Mouse (Mus musculus) heart, embryonic 13.5 days (tissue): Measurements from ENCODE around the gene Lrrfip2. TPM values are rescaled to one million over a fixed set of nuclear protein-coding genes. Genes with fewer than 3 reads are reported as not detected.

Experiments used
- ATAC-seq: fragments of 200-750 bp; cut with Nextera tagmentation; 2 replicates; pipeline ENCODE4 v1.8.0; 2017; ENCODE audit warnings: moderate TSS enrichment; ENCODE audit not compliant: insufficient number of reproducible peaks, low FRiP score, low TSS enrichment; ENCODE audit errors: extremely low read depth
- H3K27ac ChIP-seq: fragments of 300-500 bp; sonication (generic); replicated peaks from 2 replicates; pipeline ENCODE4 v1.5.1; 2015; ENCODE audit warnings: moderate library complexity, mild to moderate bottlenecking, inconsistent platforms
- H3K27me3 ChIP-seq: fragments of 300-500 bp; sonication (generic); replicated peaks from 2 replicates; pipeline ENCODE4 v1.6.1; 2015; ENCODE audit warnings: mild to moderate bottlenecking, inconsistent platforms
- H3K36me3 ChIP-seq: fragments of 300-500 bp; sonication (generic); 2 replicates; pipeline ENCODE4 v1.6.1; 2015; ENCODE audit warnings: mild to moderate bottlenecking, inconsistent platforms
- H3K4me1 ChIP-seq: fragments of 300-500 bp; sonication (generic); 2 replicates; pipeline ENCODE4 v1.6.1; 2015; ENCODE audit warnings: inconsistent platforms
- H3K4me2 ChIP-seq: fragments of 300-500 bp; sonication (generic); 2 replicates; pipeline ENCODE4 v1.6.1; 2015; ENCODE audit warnings: inconsistent platforms, mild to moderate bottlenecking, moderate library complexity
- H3K4me3 ChIP-seq: fragments of 300-500 bp; sonication (generic); 2 replicates; pipeline ENCODE4 v1.5.1; 2015; ENCODE audit warnings: moderate library complexity, mild to moderate bottlenecking, inconsistent platforms
- H3K9ac ChIP-seq: fragments of 300-500 bp; sonication (generic); 2 replicates; pipeline ENCODE4 v1.6.1; 2015; ENCODE audit warnings: inconsistent platforms, mild to moderate bottlenecking, moderate library complexity
- H3K9me3 ChIP-seq: fragments of 300-500 bp; sonication (generic); 2 replicates; pipeline ENCODE4 v1.6.1; 2016; ENCODE audit warnings: inconsistent platforms
- WGBS: fragments of 180-500 bp; shearing (Covaris S2); methylation state at CpG from one replicate; pipeline ENCODE4 v1.1.7; 2015; ENCODE audit warnings: mixed read lengths; 5-methylcytosine and 5-hydroxymethylcytosine counted together
- polyA plus RNA-seq: library from polyadenylated mRNA; unstranded; fragments of >200 nt; fragmentation: Nextera tagmentation; extraction: Ambion mirVana; gene quantifications from 2 replicates; pipeline ENCODE4 v1.2.1, GENCODE M21; 2015

The Lrrfip2 gene
- polyA plus RNA-seq, 1 experiment from 2014 or later: 53.0 TPM

GRCm38 (mm10) chr9:111220551-111221080 is 103.2 kb downstream of the Lrrfip2 start:
- Histone ChIP-seq H3K27me3 (no peaks in the 10 kb centered on the region), H3K9ac (no peak overlapping the region), H3K4me3 (no peak overlapping the region), H3K36me3 (peaks cover 96% of the 10 kb centered on the region), H3K4me2 (no peak overlapping the region), H3K27ac (no peak overlapping the region), H3K9me3 (no peaks in the 10 kb centered on the region), H3K4me1 (peaks cover 11% of the 10 kb centered on the region)
- WGBS: 82% methylated on average over 5 of the region's 5 CpGs
- no peak for ATAC-seq

- H3K9ac ChIP-seq: no peak overlapping the region
- peaks cover 21% of the 10 kb centered on the region for H3K4me1 ChIP-seq
- WGBS: 81% methylated on average over 1 of the region's 1 CpGs
- no peaks in the 10 kb centered on the region for H3K9me3 ChIP-seq
- ATAC-seq: no peak
- H3K4me2 ChIP-seq: no peak overlapping the region
- H3K27me3 ChIP-seq: no peaks in the 10 kb centered on the region
- H3K4me3 ChIP-seq: no peak overlapping the region
- no peak overlapping the region for H3K27ac ChIP-seq
- peaks cover 96% of the 10 kb centered on the region for H3K36me3 ChIP-seq
These were observed 104.2 kb downstream of the Lrrfip2 start for GRCm38 (mm10) chr9:111221580-111221979.

GRCm38 (mm10) chr9:111223406-111223805 is 106.0 kb downstream of the Lrrfip2 start:
- no peak overlapping the region for H3K9ac ChIP-seq
- no peaks in the 10 kb centered on the region for H3K9me3 ChIP-seq
- 96% methylated on average over 5 of the region's 5 CpGs for WGBS
- H3K36me3 ChIP-seq: peaks cover 96% of the 10 kb centered on the region
- no peak for ATAC-seq
- peaks cover 39% of the 10 kb centered on the region for H3K4me1 ChIP-seq
- H3K4me3 ChIP-seq: no peak overlapping the region
- H3K4me2 ChIP-seq: no peak overlapping the region
- H3K27ac ChIP-seq: no peak overlapping the region
- no peaks in the 10 kb centered on the region for H3K27me3 ChIP-seq

DNA sequence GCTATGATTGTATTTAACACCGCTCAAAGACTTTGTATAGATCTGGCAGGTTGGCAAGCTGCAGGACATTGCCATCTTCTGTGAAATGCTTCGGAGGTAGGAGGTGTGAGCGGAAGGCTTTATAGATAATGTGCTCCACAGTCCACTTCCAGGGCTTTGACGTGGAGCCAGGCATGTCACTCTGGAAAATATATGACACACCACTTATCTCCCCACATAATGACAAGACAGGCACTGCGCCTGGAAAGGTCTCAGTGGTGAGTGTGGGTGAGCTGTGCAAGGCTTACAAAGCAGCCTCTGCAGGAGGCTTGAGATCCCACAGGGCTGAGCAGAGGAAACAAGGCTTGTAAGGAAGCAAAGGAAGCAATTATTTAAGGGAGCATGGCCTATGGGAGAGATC is 111.1 kb downstream of the Lrrfip2 start:
- ATAC-seq: peak; percentile 70; the same call in 1 of the 2 replicates
- H3K4me2 ChIP-seq: no peak overlapping the region

GRCm38 (mm10) chr9:111234701-111235100 is 117.3 kb downstream of the Lrrfip2 start:
- no peak overlapping the region for H3K4me3 ChIP-seq
- H3K4me2 ChIP-seq: no peak overlapping the region
- no peak for ATAC-seq
- no peaks in the 10 kb centered on the region for H3K9me3 ChIP-seq
- WGBS: 83% methylated on average over 9 of the region's 9 CpGs
- peaks cover 17% of the 10 kb centered on the region for H3K4me1 ChIP-seq
- peaks cover 97% of the 10 kb centered on the region for H3K36me3 ChIP-seq
- no peaks in the 10 kb centered on the region for H3K27me3 ChIP-seq
- H3K9ac ChIP-seq: no peak overlapping the region
- H3K27ac ChIP-seq: no peak overlapping the region

More for the DNA sequence above, 111.1 kb downstream of the Lrrfip2 start:
- WGBS: 24% methylated on average over 5 of the region's 5 CpGs
- Histone ChIP-seq H3K27ac (peak overlapping the region; percentile 73), H3K4me3 (no peak overlapping the region), H3K27me3 (no peaks in the 10 kb centered on the region), H3K9me3 (no peaks in the 10 kb centered on the region), H3K4me1 (peaks cover 54% of the 10 kb centered on the region), H3K9ac (no peak overlapping the region), H3K36me3 (peaks cover 96% of the 10 kb centered on the region)

DNA sequence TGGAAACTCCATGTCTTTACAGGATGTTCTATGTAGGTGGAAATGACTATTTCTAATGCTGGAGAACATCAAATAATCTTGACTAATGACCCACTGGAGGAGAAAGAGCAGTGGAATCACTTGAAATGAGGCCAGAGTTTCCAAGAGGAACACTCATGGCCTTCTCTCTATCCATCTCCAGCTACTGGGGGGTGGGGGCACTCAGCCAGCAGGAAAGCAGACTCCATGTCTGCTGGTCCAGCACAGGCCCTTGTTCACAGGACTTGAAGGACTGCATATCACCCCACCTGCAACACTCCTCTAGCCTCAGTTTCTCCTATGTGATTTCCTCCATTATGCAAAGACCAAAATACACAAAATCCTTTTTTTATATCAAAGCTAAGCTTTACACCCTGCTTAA is 120.3 kb downstream of the Lrrfip2 start:
- no peak overlapping the region for H3K4me2 ChIP-seq
- H3K9ac ChIP-seq: no peak overlapping the region
- H3K4me1 ChIP-seq: peaks cover 29% of the 10 kb centered on the region
- no peak overlapping the region for H3K4me3 ChIP-seq
- H3K9me3 ChIP-seq: no peaks in the 10 kb centered on the region
- no peaks in the 10 kb centered on the region for H3K27me3 ChIP-seq
- ATAC-seq: no peak
- peaks cover 88% of the 10 kb centered on the region for H3K36me3 ChIP-seq
- no peak overlapping the region for H3K27ac ChIP-seq

- Histone ChIP-seq H3K4me2 (no peak overlapping the region), H3K27ac (no peak overlapping the region), H3K9me3 (no peaks in the 10 kb centered on the region), H3K4me1 (peaks cover 37% of the 10 kb centered on the region), H3K4me3 (no peak overlapping the region), H3K36me3 (peaks cover 76% of the 10 kb centered on the region), H3K9ac (no peak overlapping the region), H3K27me3 (no peaks in the 10 kb centered on the region)
- 78% methylated on average over 4 of the region's 4 CpGs for WGBS
- no peak for ATAC-seq
These were observed 122.4 kb downstream of the Lrrfip2 start for GRCm38 (mm10) chr9:111239821-111240220.

GRCm38 (mm10) chr9:111243384-111243783 is 126.0 kb downstream of the Lrrfip2 start:
- no peak for ATAC-seq
- Histone ChIP-seq H3K27ac (no peak overlapping the region), H3K9ac (no peak overlapping the region), H3K36me3 (peaks cover 64% of the 10 kb centered on the region), H3K4me1 (peaks cover 53% of the 10 kb centered on the region), H3K27me3 (no peaks in the 10 kb centered on the region), H3K4me3 (no peak overlapping the region), H3K4me2 (no peak overlapping the region), H3K9me3 (no peaks in the 10 kb centered on the region)
- 66% methylated on average over 6 of the region's 6 CpGs for WGBS

GRCm38 (mm10) chr9:111245546-111245945 is 128.2 kb downstream of the Lrrfip2 start:
- 79% methylated on average over 6 of the region's 6 CpGs for WGBS
- no peaks in the 10 kb centered on the region for H3K9me3 ChIP-seq
- H3K9ac ChIP-seq: no peak overlapping the region
- H3K36me3 ChIP-seq: peaks cover 64% of the 10 kb centered on the region
- H3K27ac ChIP-seq: no peak overlapping the region
- peaks cover 57% of the 10 kb centered on the region for H3K4me1 ChIP-seq
- no peaks in the 10 kb centered on the region for H3K27me3 ChIP-seq
- no peak for ATAC-seq
- no peak overlapping the region for H3K4me3 ChIP-seq
- H3K4me2 ChIP-seq: no peak overlapping the region

DNA sequence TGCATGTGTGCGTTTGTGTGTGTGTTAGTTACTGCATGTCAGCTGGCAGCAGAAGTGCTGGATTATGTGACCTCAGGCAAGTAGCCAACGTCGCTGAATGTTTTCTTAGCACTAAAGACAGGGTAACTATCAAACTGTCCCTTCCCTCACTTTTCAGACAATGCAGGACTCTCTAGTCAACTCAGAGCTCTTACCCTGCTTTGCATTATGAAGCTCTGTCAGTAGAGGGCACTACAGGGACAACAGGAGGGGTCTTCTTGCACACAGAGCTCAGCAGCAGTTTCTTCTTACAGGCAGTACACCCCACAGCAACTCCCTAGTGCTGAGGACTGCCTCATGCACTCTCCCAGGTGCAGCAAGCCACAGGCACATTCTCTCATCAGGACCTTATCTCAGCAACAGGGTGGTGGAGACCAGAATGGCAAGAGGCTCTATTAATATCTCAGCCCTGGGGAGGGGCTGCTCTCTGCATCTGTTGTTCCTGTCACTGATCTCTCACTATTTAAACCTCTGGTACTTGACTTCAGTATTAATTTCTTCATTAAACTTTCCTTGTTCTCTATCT is 130.4 kb downstream of the Lrrfip2 start:
- H3K4me1 ChIP-seq: peaks cover 37% of the 10 kb centered on the region
- 52% methylated on average over 3 of the region's 3 CpGs for WGBS
- no peaks in the 10 kb centered on the region for H3K9me3 ChIP-seq
- H3K4me3 ChIP-seq: no peak overlapping the region
- peak overlapping the region; percentile 81 for H3K27ac ChIP-seq
- ATAC-seq: no peak; the same call in 1 of the 2 replicates
- H3K36me3 ChIP-seq: peaks cover 76% of the 10 kb centered on the region
- H3K4me2 ChIP-seq: no peak overlapping the region
- no peak overlapping the region; the same call in 1 of the 2 replicates for H3K9ac ChIP-seq
- H3K27me3 ChIP-seq: no peaks in the 10 kb centered on the region

GRCm38 (mm10) chr9:111252161-111252869 is 134.9 kb downstream of the Lrrfip2 start:
- ATAC-seq: no peak
- Histone ChIP-seq H3K36me3 (peaks cover 94% of the 10 kb centered on the region), H3K9ac (no peak overlapping the region; the same call in 1 of the 2 replicates), H3K27me3 (no peaks in the 10 kb centered on the region), H3K4me3 (no peak overlapping the region), H3K9me3 (no peaks in the 10 kb centered on the region), H3K4me1 (peaks cover 22% of the 10 kb centered on the region), H3K4me2 (no peak overlapping the region), H3K27ac (no peak overlapping the region)
- 43% methylated on average over 7 of the region's 7 CpGs for WGBS
